Mouse (Mus musculus): ENCODE measurements around the gene Fam168a. TPM values are rescaled to one million over a fixed set of nuclear protein-coding genes. Genes with fewer than 3 reads are reported as not detected.
A peak's percentile ranks its signal among the peaks of the same experiment; 100 is the strongest.

Fam168a gene
- total and polyA plus RNA-seq, 3 experiments: 36.3 to 39.8 (median 37.1) TPM

- Histone ChIP-seq H3K9ac (ENCODE audit: low read depth, low read length) (no peak overlapping the region), H3K27me3 (ENCODE audit: control insufficient read depth, insufficient read depth, low read length) (no peaks in the 10 kb centered on the region), H3K4me1 (ENCODE audit: control insufficient read depth, insufficient read depth, low read length) (peaks cover 3% of the 10 kb centered on the region), H3K4me3 (no peak overlapping the region), H3K36me3 (ENCODE audit: control insufficient read depth, insufficient read depth, low read length) (peaks cover 4% of the 10 kb centered on the region), H3K79me2 (replicated peaks; ENCODE audit: control insufficient read depth, insufficient read depth, low read length) (no peaks in the 10 kb centered on the region), H3K27ac (no peak overlapping the region)
- TF ChIP-seq CTCF (IDR thresholded peaks at IDR 0.05): no peak
- no peak for TF ChIP-seq POLR2A (IDR thresholded peaks at IDR 0.05; ENCODE audit: insufficient read depth, low read depth, low read length)
- no peak for TF ChIP-seq EP300 (IDR thresholded peaks at IDR 0.05; ENCODE audit: insufficient read depth, low read depth, low read length)
- DNase-seq: no peak
- intact Hi-C loops (cut with DNase I): no loop called here
- 90% methylated on average over 13 of the region's 13 CpGs for WGBS
These were observed 166.8 kb downstream of the Fam168a start for GRCm38 (mm10) chr7:100873197-100873596.

GRCm38 (mm10) chr7:100875822-100876221 lies 169.4 kb downstream of the Fam168a start:
- intact Hi-C loops (cut with DNase I): no loop called here
- 47% methylated on average over 1 of the region's 1 CpGs for WGBS
- H3K9ac ChIP-seq (ENCODE audit: low read depth, low read length): no peak overlapping the region
- DNase-seq: no peak
- peaks cover 4% of the 10 kb centered on the region for H3K36me3 ChIP-seq (ENCODE audit: control insufficient read depth, insufficient read depth, low read length)
- no peak overlapping the region for H3K4me3 ChIP-seq
- H3K27me3 ChIP-seq (ENCODE audit: control insufficient read depth, insufficient read depth, low read length): no peaks in the 10 kb centered on the region
- no peaks in the 10 kb centered on the region for H3K79me2 ChIP-seq (replicated peaks; ENCODE audit: control insufficient read depth, insufficient read depth, low read length)
- H3K27ac ChIP-seq: no peak overlapping the region
- peaks cover 2% of the 10 kb centered on the region for H3K4me1 ChIP-seq (ENCODE audit: control insufficient read depth, insufficient read depth, low read length)
- TF ChIP-seq POLR2A (IDR thresholded peaks at IDR 0.05; ENCODE audit: insufficient read depth, low read depth, low read length): no peak

GRCm38 (mm10) chr7:100876293-100876692 lies 169.9 kb downstream of the Fam168a start:
- TF ChIP-seq CTCF (IDR thresholded peaks at IDR 0.05): no peak
- TF ChIP-seq POLR2A (IDR thresholded peaks at IDR 0.05; ENCODE audit: insufficient read depth, low read depth, low read length): no peak
- TF ChIP-seq EP300 (IDR thresholded peaks at IDR 0.05; ENCODE audit: insufficient read depth, low read depth, low read length): no peak
- no peaks in the 10 kb centered on the region for H3K27me3 ChIP-seq (ENCODE audit: control insufficient read depth, insufficient read depth, low read length)
- H3K4me3 ChIP-seq: no peak overlapping the region
- no peaks in the 10 kb centered on the region for H3K79me2 ChIP-seq (replicated peaks; ENCODE audit: control insufficient read depth, insufficient read depth, low read length)
- WGBS: 68% methylated on average over 13 of the region's 13 CpGs
- H3K4me1 ChIP-seq (ENCODE audit: control insufficient read depth, insufficient read depth, low read length): peaks cover 2% of the 10 kb centered on the region
- H3K36me3 ChIP-seq (ENCODE audit: control insufficient read depth, insufficient read depth, low read length): peaks cover 4% of the 10 kb centered on the region
- no peak overlapping the region for H3K27ac ChIP-seq
- intact Hi-C loops (cut with DNase I): no loop called here
- no peak for DNase-seq
- H3K9ac ChIP-seq (ENCODE audit: low read depth, low read length): no peak overlapping the region

GRCm38 (mm10) chr7:100876771-100877170 lies 170.3 kb downstream of the Fam168a start:
- no peak overlapping the region for H3K4me3 ChIP-seq
- no peak overlapping the region for H3K27ac ChIP-seq
- 79% methylated on average over 9 of the region's 9 CpGs for WGBS
- H3K9ac ChIP-seq (ENCODE audit: low read depth, low read length): no peak overlapping the region
- intact Hi-C loops (cut with DNase I): no loop called here
- H3K27me3 ChIP-seq (ENCODE audit: control insufficient read depth, insufficient read depth, low read length): no peaks in the 10 kb centered on the region
- peaks cover 4% of the 10 kb centered on the region for H3K36me3 ChIP-seq (ENCODE audit: control insufficient read depth, insufficient read depth, low read length)
- DNase-seq: no peak
- no peaks in the 10 kb centered on the region for H3K79me2 ChIP-seq (replicated peaks; ENCODE audit: control insufficient read depth, insufficient read depth, low read length)
- H3K4me1 ChIP-seq (ENCODE audit: control insufficient read depth, insufficient read depth, low read length): peaks cover 2% of the 10 kb centered on the region
- TF ChIP-seq POLR2A (IDR thresholded peaks at IDR 0.05; ENCODE audit: insufficient read depth, low read depth, low read length) (no peak), EP300 (IDR thresholded peaks at IDR 0.05; ENCODE audit: insufficient read depth, low read depth, low read length) (no peak), CTCF (IDR thresholded peaks at IDR 0.05) (no peak)

- H3K27ac ChIP-seq: no peak overlapping the region
- H3K9ac ChIP-seq (ENCODE audit: low read depth, low read length): no peak overlapping the region
- H3K79me2 ChIP-seq (replicated peaks; ENCODE audit: control insufficient read depth, insufficient read depth, low read length): no peaks in the 10 kb centered on the region
- TF ChIP-seq CTCF (IDR thresholded peaks at IDR 0.05) (peak; percentile 67), EP300 (IDR thresholded peaks at IDR 0.05; ENCODE audit: insufficient read depth, low read depth, low read length) (no peak)
- intact Hi-C loops (cut with DNase I): no loop called here
- H3K4me3 ChIP-seq: no peak overlapping the region
- whole genome bisulfite sequencing: 48% methylated on average over 20 of the region's 20 CpGs
- peak; percentile 64 to 67 for DNase-seq
- H3K36me3 ChIP-seq (ENCODE audit: control insufficient read depth, insufficient read depth, low read length): peaks cover 4% of the 10 kb centered on the region
- peaks cover 2% of the 10 kb centered on the region for H3K4me1 ChIP-seq (ENCODE audit: control insufficient read depth, insufficient read depth, low read length)
- H3K27me3 ChIP-seq (ENCODE audit: control insufficient read depth, insufficient read depth, low read length): no peaks in the 10 kb centered on the region
These were observed 173.2 kb downstream of the Fam168a start for GRCm38 (mm10) chr7:100879595-100879994.

- Histone ChIP-seq H3K79me2 (replicated peaks; ENCODE audit: control insufficient read depth, insufficient read depth, low read length) (no peaks in the 10 kb centered on the region), H3K4me3 (no peak overlapping the region), H3K4me1 (ENCODE audit: control insufficient read depth, insufficient read depth, low read length) (no peaks in the 10 kb centered on the region), H3K27me3 (ENCODE audit: control insufficient read depth, insufficient read depth, low read length) (no peaks in the 10 kb centered on the region), H3K9ac (ENCODE audit: low read depth, low read length) (no peak overlapping the region), H3K36me3 (ENCODE audit: control insufficient read depth, insufficient read depth, low read length) (no peaks in the 10 kb centered on the region), H3K27ac (no peak overlapping the region)
- no peak for DNase-seq
- intact Hi-C loops (cut with DNase I): no loop called here
- 69% methylated on average over 9 of the region's 9 CpGs for WGBS
- no peak for TF ChIP-seq POLR2A (IDR thresholded peaks at IDR 0.05; ENCODE audit: insufficient read depth, low read depth, low read length)
- TF ChIP-seq CTCF (IDR thresholded peaks at IDR 0.05): no peak
- no peak for TF ChIP-seq EP300 (IDR thresholded peaks at IDR 0.05; ENCODE audit: insufficient read depth, low read depth, low read length)
These were observed 175.1 kb downstream of the Fam168a start for GRCm38 (mm10) chr7:100881531-100881930.
